Mouse (Mus musculus) myocyte (in vitro differentiated cells): ENCODE results near the gene Styx.

Source experiments
- CEBPB ChIP-seq: IDR thresholded peaks from 2 replicates; pipeline ENCODE4 v1.6.1; 2011; ENCODE audit warnings: mild to moderate bottlenecking, moderate library complexity; ENCODE audit not compliant: poor library complexity, insufficient read depth, severe bottlenecking
- E2F4 ChIP-seq: IDR thresholded peaks from one replicate; pipeline ENCODE4 v1.6.1; 2011; ENCODE audit warnings: mild to moderate bottlenecking, control low read depth, moderate library complexity; ENCODE audit not compliant: insufficient read depth
- MAX ChIP-seq: IDR thresholded peaks from one replicate; pipeline ENCODE4 v1.6.1; 2011; ENCODE audit warnings: low read depth, mild to moderate bottlenecking, control low read depth
- MYOD1 ChIP-seq, 3 experiments: IDR thresholded peaks; one replicate each; pipeline ENCODE4 v1.6.1; 2011; ENCODE audit warnings: control low read depth in 2 of 3, low read depth in 2 of 3, mild to moderate bottlenecking in 2 of 3, moderate library complexity in 1 of 3; ENCODE audit not compliant: insufficient read length in 2 of 3, control insufficient read depth in 1 of 3
- MYOG ChIP-seq, 3 experiments: IDR thresholded peaks; one replicate each; pipeline ENCODE4 v1.6.1; 2011; ENCODE audit warnings: control low read depth in 2 of 3, low read depth in 2 of 3, mild to moderate bottlenecking in 2 of 3; ENCODE audit not compliant: insufficient read length in 2 of 3, control insufficient read depth in 1 of 3, insufficient read depth in 1 of 3
- POLR2A ChIP-seq: IDR thresholded peaks from one replicate; pipeline ENCODE4 v1.6.1; 2011; ENCODE audit warnings: low read depth, mild to moderate bottlenecking, control low read depth, moderate library complexity; ENCODE audit not compliant: insufficient read length
- REST ChIP-seq: IDR thresholded peaks from one replicate; pipeline ENCODE4 v1.6.1; 2011; ENCODE audit warnings: mild to moderate bottlenecking, control low read depth, moderate library complexity; ENCODE audit not compliant: insufficient read depth, insufficient read length
- TCF12 ChIP-seq: IDR thresholded peaks from one replicate; pipeline ENCODE4 v1.6.1; 2011; ENCODE audit warnings: mild to moderate bottlenecking, control low read depth; ENCODE audit not compliant: poor library complexity, insufficient read depth, severe bottlenecking
- USF1 ChIP-seq: IDR thresholded peaks from one replicate; pipeline ENCODE4 v1.6.1; 2011; ENCODE audit warnings: low read depth, mild to moderate bottlenecking, control low read depth, moderate library complexity

- TF ChIP-seq E2F4 (no peak), MYOG (IDR thresholded peaks at IDR 0.05; ENCODE audit: control insufficient read depth in 1 of 3, insufficient read depth in 1 of 3, insufficient read length in 2 of 3, low read depth in 2 of 3) (no peak), POLR2A (no peak), TCF12 (no peak), MAX (no peak), CEBPB (no peak), REST (no peak), USF1 (no peak), MYOD1 (IDR thresholded peaks at IDR 0.05; ENCODE audit: control insufficient read depth in 1 of 3, insufficient read length in 2 of 3, low read depth in 2 of 3) (no peak)
These were observed 43.1 kb upstream of the Styx start for GRCm38 (mm10) chr14:45307630-45308328.
